Mouse (Mus musculus) heart, embryonic 14.5 days (tissue): ENCODE measurements around the gene Gm5475. TPM values are rescaled to one million over a fixed set of nuclear protein-coding genes. Genes with fewer than 3 reads are reported as not detected.

Experiments
- ATAC-seq: fragments of 200-750 bp; cut with Nextera tagmentation; 2 replicates; pipeline ENCODE4 v1.8.0; 2017; ENCODE audit warnings: low read depth, moderate TSS enrichment; ENCODE audit not compliant: insufficient number of reproducible peaks, insufficient read depth, low FRiP score
- H3K27ac ChIP-seq, 2 experiments: fragments of 200-500 bp in 1 of 2; fragments of 300-500 bp in 1 of 2; sonication (generic) in 1 of 2; replicated peaks in 1 of 2; 2 replicates each; pipeline ENCODE4 v1.5.1; 2012 to 2014; ENCODE audit warnings: low read depth in 2 of 2, low read length in 2 of 2, control low read depth in 1 of 2, mild to moderate bottlenecking in 1 of 2, mixed read lengths in 1 of 2; ENCODE audit not compliant: control insufficient read depth in 1 of 2, insufficient read depth in 1 of 2
- H3K27me3 ChIP-seq: fragments of 300-500 bp; sonication (generic); 2 replicates; pipeline ENCODE4 v1.6.1; 2014; ENCODE audit warnings: mild to moderate bottlenecking, low read length, control low read depth; ENCODE audit not compliant: control insufficient read depth, insufficient read depth
- H3K36me3 ChIP-seq: fragments of 300-500 bp; sonication (generic); 2 replicates; pipeline ENCODE4 v1.6.1; 2014; ENCODE audit warnings: mild to moderate bottlenecking, control low read depth, low read length, mixed read lengths; ENCODE audit not compliant: control insufficient read depth, insufficient read depth
- H3K4me1 ChIP-seq, 2 experiments: fragments of 200-500 bp in 1 of 2; fragments of 300-500 bp in 1 of 2; sonication (generic) in 1 of 2; 2 replicates each; pipeline ENCODE4 v1.6.1; 2012 to 2014; ENCODE audit warnings: low read length in 2 of 2, control low read depth in 1 of 2, mixed read lengths in 1 of 2; ENCODE audit not compliant: control insufficient read depth in 2 of 2, insufficient read depth in 2 of 2
- H3K4me2 ChIP-seq: fragments of 300-500 bp; sonication (generic); 2 replicates; pipeline ENCODE4 v1.6.1; 2014; ENCODE audit warnings: mild to moderate bottlenecking, low read length
- H3K4me3 ChIP-seq, 2 experiments: fragments of 200-500 bp in 1 of 2; fragments of 300-500 bp in 1 of 2; sonication (generic) in 1 of 2; 2 replicates each; pipeline ENCODE4 v1.5.1; 2012 to 2014; ENCODE audit warnings: low read length in 2 of 2, mild to moderate bottlenecking in 2 of 2, control low read depth in 1 of 2, low read depth in 1 of 2, moderate library complexity in 1 of 2; ENCODE audit not compliant: control insufficient read depth in 1 of 2, insufficient read depth in 1 of 2
- H3K9ac ChIP-seq: fragments of 300-500 bp; sonication (generic); 2 replicates; pipeline ENCODE4 v1.6.1; 2014; ENCODE audit warnings: mild to moderate bottlenecking, low read length
- H3K9me3 ChIP-seq: fragments of 300-500 bp; sonication (generic); 2 replicates; pipeline ENCODE4 v1.6.1; 2016; ENCODE audit warnings: low read length, control low read depth; ENCODE audit not compliant: control insufficient read depth
- WGBS: fragments of 180-500 bp; shearing (Covaris S2); extraction: QIAGEN DNeasy Blood & Tissue Kit; methylation state at CpG from one replicate; pipeline ENCODE4 v1.1.7; 2014; 5-methylcytosine and 5-hydroxymethylcytosine counted together
- polyA plus RNA-seq: library from polyadenylated mRNA; unstranded; fragments of >200 nt; fragmentation: Nextera tagmentation; extraction: Ambion mirVana; gene quantifications from 2 replicates; pipeline ENCODE4 v1.2.1, GENCODE M21; 2014

Gm5475 gene
- polyA plus RNA-seq, 1 experiment from 2014 or later: not detected

- Histone ChIP-seq H3K9ac (no peak overlapping the region), H3K4me3 (no peak overlapping the region), H3K36me3 (peaks cover 22% of the 10 kb centered on the region), H3K27me3 (no peaks in the 10 kb centered on the region), H3K9me3 (no peaks in the 10 kb centered on the region), H3K4me1 (peaks cover 12 to 21% of the 10 kb centered on the region in 2 experiments), H3K27ac (no peak overlapping the region), H3K4me2 (no peak overlapping the region)
- no peak for ATAC-seq
- WGBS: 72% methylated on average over 4 of the region's 5 CpGs
Observed at GRCm38 (mm10) chr15:100413306-100413705, 8.6 kb upstream of the Gm5475 start.

- H3K9me3 ChIP-seq: no peaks in the 10 kb centered on the region
- 61% methylated on average over 4 of the region's 4 CpGs for WGBS
- H3K36me3 ChIP-seq: peaks cover 17% of the 10 kb centered on the region
- no peak overlapping the region for H3K9ac ChIP-seq
- ATAC-seq: no peak
- no peaks in the 10 kb centered on the region for H3K27me3 ChIP-seq
- no peak overlapping the region for H3K27ac ChIP-seq
- peaks cover 12 to 24% of the 10 kb centered on the region in 2 experiments for H3K4me1 ChIP-seq
- no peak overlapping the region for H3K4me3 ChIP-seq
- no peak overlapping the region for H3K4me2 ChIP-seq
Observed at GRCm38 (mm10) chr15:100414011-100414410, 7.9 kb upstream of the Gm5475 start.

- H3K27me3 ChIP-seq: no peaks in the 10 kb centered on the region
- no peak overlapping the region for H3K4me2 ChIP-seq
- H3K4me3 ChIP-seq: no peak overlapping the region
- H3K36me3 ChIP-seq: peaks cover 10% of the 10 kb centered on the region; the same call in 1 of the 2 replicates
- H3K4me1 ChIP-seq: peaks cover 15 to 33% of the 10 kb centered on the region in 2 experiments
- H3K27ac ChIP-seq: no peak overlapping the region; a peak in 1 of 4 replicates
- no peak for ATAC-seq
- 71% methylated on average over 13 of the region's 13 CpGs for WGBS
- H3K9me3 ChIP-seq: no peaks in the 10 kb centered on the region
- H3K9ac ChIP-seq: no peak overlapping the region
Observed at GRCm38 (mm10) chr15:100414942-100415341, 7.0 kb upstream of the Gm5475 start.

- H3K27me3 ChIP-seq: no peaks in the 10 kb centered on the region
- H3K4me3 ChIP-seq: no peak overlapping the region
- H3K27ac ChIP-seq: no peak overlapping the region
- ATAC-seq: no peak
- H3K9ac ChIP-seq: no peak overlapping the region
- peaks cover 4% of the 10 kb centered on the region; the same call in 1 of the 2 replicates for H3K36me3 ChIP-seq
- 84% methylated on average over 8 of the region's 8 CpGs for WGBS
- peaks cover 15 to 39% of the 10 kb centered on the region in 2 experiments for H3K4me1 ChIP-seq
- no peaks in the 10 kb centered on the region for H3K9me3 ChIP-seq
- H3K4me2 ChIP-seq: no peak overlapping the region
Observed at GRCm38 (mm10) chr15:100415684-100416083, 6.3 kb upstream of the Gm5475 start.

DNA sequence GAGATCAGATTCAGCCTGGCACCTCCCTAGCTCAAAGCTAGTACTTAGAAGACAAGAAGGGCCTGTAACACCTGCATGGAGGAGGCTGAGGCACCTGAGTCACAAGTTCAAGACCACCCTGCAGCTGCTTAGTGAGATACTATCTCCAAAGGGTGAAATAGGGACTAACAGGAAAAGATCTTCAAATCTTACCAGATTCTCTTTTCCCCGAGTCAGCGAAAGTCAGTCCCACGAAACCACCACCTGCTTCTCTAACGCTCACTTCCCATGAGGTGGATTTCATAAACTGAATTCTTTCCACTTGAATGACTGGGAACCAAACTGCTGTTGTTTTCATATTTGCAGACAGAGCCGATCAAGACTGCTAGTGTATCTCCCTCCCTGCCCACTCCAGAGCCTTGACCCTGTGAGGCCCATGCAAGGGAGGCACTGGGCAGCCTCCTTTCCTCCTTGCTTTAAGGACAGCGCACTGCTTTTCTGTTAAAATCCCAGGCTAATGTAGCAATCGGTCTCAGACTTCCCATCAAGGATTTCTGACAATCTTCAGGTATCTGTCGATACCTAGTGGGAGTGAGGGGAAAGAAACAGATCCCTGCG lies 4.0 kb upstream of the Gm5475 start:
- no peak for ATAC-seq
- Histone ChIP-seq H3K36me3 (no peaks in the 10 kb centered on the region), H3K9me3 (no peaks in the 10 kb centered on the region), H3K9ac (no peak overlapping the region), H3K27ac (no peak overlapping the region), H3K4me1 (peaks cover 19 to 52% of the 10 kb centered on the region in 2 experiments), H3K27me3 (no peaks in the 10 kb centered on the region), H3K4me2 (no peak overlapping the region), H3K4me3 (no peak overlapping the region)
- 77% methylated on average over 9 of the region's 9 CpGs for WGBS

DNA sequence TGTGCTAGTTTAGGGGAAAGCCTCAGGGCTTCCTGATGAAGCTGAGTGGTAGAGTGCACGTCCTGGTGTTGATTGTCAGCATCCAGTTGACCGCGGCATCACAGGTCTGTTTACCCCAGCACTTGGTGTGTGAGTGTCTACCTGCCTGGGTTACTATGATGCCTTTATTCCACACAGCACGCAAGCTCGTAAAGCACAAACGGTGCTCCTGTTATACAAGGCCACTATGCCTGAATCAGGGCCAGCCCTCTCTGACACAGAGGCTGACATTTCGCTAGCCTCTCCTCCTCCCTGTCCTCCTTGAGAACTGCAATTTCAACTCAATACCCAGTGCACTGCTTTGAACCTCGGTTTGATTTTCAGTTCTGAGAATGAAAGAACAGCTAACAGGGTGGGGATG lies 2.6 kb upstream of the Gm5475 start:
- Histone ChIP-seq H3K27me3 (peaks cover under 1% of the 10 kb centered on the region; the same call in 1 of the 2 replicates), H3K27ac (peak overlapping the region; percentile 8 to 25; a peak in 2 of 4 replicates), H3K9ac (peak overlapping the region; percentile 55), H3K4me3 (no peak overlapping the region), H3K36me3 (no peaks in the 10 kb centered on the region), H3K4me2 (peak overlapping the region; percentile 12; the same call in 1 of the 2 replicates), H3K4me1 (peaks cover 18 to 55% of the 10 kb centered on the region in 2 experiments), H3K9me3 (no peaks in the 10 kb centered on the region)
- ATAC-seq: no peak
- 67% methylated on average over 8 of the region's 8 CpGs for WGBS

DNA sequence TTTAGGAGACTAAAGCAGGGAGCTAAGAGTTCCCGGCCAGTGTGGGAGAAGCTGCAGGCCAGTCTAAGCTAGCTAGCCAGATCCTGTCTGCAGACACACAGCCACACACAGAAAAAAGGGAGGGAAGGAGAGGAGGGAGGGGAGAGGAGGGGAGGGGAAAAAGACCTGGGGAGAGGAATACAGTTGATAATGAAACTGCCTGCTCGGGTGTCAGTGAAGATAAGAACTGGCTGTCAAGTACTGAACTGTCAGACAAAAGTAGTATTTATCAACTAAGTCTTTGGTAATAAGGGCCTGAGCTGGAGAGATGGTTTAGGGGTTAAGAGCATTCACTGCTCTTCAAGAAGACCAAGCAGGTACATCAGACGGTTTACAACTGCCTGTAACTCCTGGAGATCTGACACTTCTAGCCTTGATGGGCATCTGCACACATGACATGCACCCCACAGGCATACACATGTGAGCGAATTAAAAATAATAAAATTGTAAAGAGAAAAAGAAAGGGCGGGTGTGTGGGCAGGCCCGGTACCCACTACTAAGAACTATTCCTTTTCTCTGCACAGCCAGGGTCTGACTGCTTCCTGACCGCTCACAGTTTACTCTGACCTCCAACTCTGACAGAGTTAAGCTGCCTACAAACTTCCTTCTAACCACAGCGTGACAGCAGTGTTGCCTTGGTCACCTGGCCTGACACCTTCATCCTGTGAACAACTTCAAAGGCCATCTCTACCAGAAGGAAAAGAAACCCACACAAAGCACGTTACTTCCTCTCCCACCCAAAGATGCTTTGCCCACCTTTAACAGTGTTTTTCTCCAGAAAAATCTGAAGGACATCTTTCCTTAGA lies 1.8 kb upstream of the Gm5475 start:
- Histone ChIP-seq H3K4me2 (peak overlapping the region; percentile 12; the same call in 1 of the 2 replicates), H3K9ac (peak overlapping the region; percentile 55), H3K9me3 (no peaks in the 10 kb centered on the region), H3K36me3 (no peaks in the 10 kb centered on the region), H3K4me3 (no peak overlapping the region), H3K27me3 (peaks cover 9% of the 10 kb centered on the region; the same call in 1 of the 2 replicates), H3K27ac (peak overlapping the region in 1 of 2 experiments; percentile 25; a peak in 2 of 4 replicates), H3K4me1 (peaks cover 15 to 56% of the 10 kb centered on the region in 2 experiments)
- WGBS: 48% methylated on average over 9 of the region's 9 CpGs
- no peak for ATAC-seq
